Mouse (Mus musculus): ENCODE measurements at regions not wholly inside any gene's neighbourhood (a gene's known extent, or its start where the extent isn't known, plus 50 kb on each side); places are given as distances from the start of the nearest gene placed in this dataset.

GRCm38 (mm10) chr6:147316702-147317468 lies 52.9 kb upstream of the Pthlh start:
- Histone ChIP-seq H3K4me1 (ENCODE audit: control insufficient read depth, insufficient read depth, low read length) (no peaks in the 10 kb centered on the region), H3K36me3 (ENCODE audit: control insufficient read depth, insufficient read depth, low read length) (no peaks in the 10 kb centered on the region), H3K9me3 (ENCODE audit: control insufficient read depth, low read length) (no peaks in the 10 kb centered on the region), H3K27me3 (ENCODE audit: control insufficient read depth, insufficient read depth, low read length) (no peaks in the 10 kb centered on the region), H3K4me3 (replicated peaks; ENCODE audit: low read length) (no peak overlapping the region), H3K9ac (ENCODE audit: low read depth, low read length, severe bottlenecking) (no peak overlapping the region), H3K4me2 (replicated peaks; ENCODE audit: low read depth, low read length, severe bottlenecking) (no peak overlapping the region), H3K27ac (replicated peaks; ENCODE audit: low read depth, low read length) (no peak overlapping the region)
- TF ChIP-seq POLR2A (IDR thresholded peaks at IDR 0.05; ENCODE audit: borderline replicate concordance, extremely low read depth, insufficient read depth, insufficient read length), result no peak
- no peak for ATAC-seq (ENCODE audit: low FRiP score, low read depth)
- DNase-seq (ENCODE audit: low spot score), result no peak
- WGBS, result 66% methylated on average over 11 of the region's 11 CpGs

DNA sequence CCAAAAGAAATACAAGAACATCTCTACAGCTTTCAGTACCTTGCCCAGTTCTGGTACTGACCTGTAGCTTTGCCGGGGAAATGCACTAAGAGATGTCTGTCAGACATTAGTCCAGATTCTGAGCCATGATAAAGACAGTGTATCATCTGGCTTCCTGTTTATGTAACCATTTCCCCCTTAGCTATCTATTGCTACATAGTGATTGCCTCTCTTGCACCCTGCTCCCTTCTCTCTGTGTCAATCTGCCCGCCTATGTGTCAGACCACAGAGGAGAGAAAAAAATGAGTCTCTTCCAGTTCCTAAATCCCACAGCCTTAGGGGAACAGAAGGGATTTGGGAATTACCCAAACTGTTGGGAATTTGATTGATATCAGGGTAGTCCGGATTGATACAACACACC lies 52.2 kb upstream of the Pthlh start:
- Histone ChIP-seq H3K4me1 (ENCODE audit: control insufficient read depth, insufficient read depth, low read length) (no peaks in the 10 kb centered on the region), H3K4me3 (replicated peaks; ENCODE audit: low read length) (no peak overlapping the region), H3K9ac (ENCODE audit: low read depth, low read length, severe bottlenecking) (no peak overlapping the region), H3K4me2 (replicated peaks; ENCODE audit: low read depth, low read length, severe bottlenecking) (no peak overlapping the region), H3K36me3 (ENCODE audit: control insufficient read depth, insufficient read depth, low read length) (no peaks in the 10 kb centered on the region), H3K9me3 (ENCODE audit: control insufficient read depth, low read length) (no peaks in the 10 kb centered on the region), H3K27me3 (ENCODE audit: control insufficient read depth, insufficient read depth, low read length) (no peaks in the 10 kb centered on the region), H3K27ac (replicated peaks; ENCODE audit: low read depth, low read length) (no peak overlapping the region)
- TF ChIP-seq POLR2A (IDR thresholded peaks at IDR 0.05; ENCODE audit: borderline replicate concordance, extremely low read depth, insufficient read depth, insufficient read length), result no peak
- 81% methylated on average over 3 of the region's 3 CpGs for WGBS
- DNase-seq (ENCODE audit: low spot score), result no peak
- no peak for ATAC-seq (ENCODE audit: low FRiP score, low read depth)

DNA sequence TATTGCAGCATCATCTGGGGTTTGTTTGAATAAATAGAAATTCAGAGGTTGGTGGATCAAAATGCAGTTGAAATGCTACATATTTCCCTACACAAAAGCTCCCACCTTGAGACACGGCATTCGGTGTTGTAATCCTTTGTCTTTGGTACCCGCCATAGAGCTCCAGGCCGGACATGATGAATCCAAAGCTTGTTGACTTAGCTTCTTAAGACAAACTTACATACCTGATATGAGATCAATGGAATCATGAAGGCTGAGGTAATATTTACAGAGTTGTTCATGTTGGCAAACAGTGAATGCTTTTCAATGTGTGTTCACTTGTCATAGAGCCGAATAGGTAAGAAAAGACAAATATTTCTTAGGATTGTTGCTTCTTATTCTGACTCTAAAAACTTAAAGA lies 51.2 kb upstream of the Pthlh start:
- Histone ChIP-seq H3K4me2 (replicated peaks; ENCODE audit: low read depth, low read length, severe bottlenecking) (no peak overlapping the region), H3K27ac (replicated peaks; ENCODE audit: low read depth, low read length) (no peak overlapping the region), H3K36me3 (ENCODE audit: control insufficient read depth, insufficient read depth, low read length) (no peaks in the 10 kb centered on the region), H3K27me3 (ENCODE audit: control insufficient read depth, insufficient read depth, low read length) (no peaks in the 10 kb centered on the region), H3K4me3 (replicated peaks; ENCODE audit: low read length) (no peak overlapping the region), H3K4me1 (ENCODE audit: control insufficient read depth, insufficient read depth, low read length) (no peaks in the 10 kb centered on the region), H3K9me3 (ENCODE audit: control insufficient read depth, low read length) (no peaks in the 10 kb centered on the region), H3K9ac (ENCODE audit: low read depth, low read length, severe bottlenecking) (no peak overlapping the region)
- no peak for ATAC-seq (ENCODE audit: low FRiP score, low read depth)
- no peak for DNase-seq (ENCODE audit: low spot score)
- WGBS, result 91% methylated on average over 5 of the region's 5 CpGs
- TF ChIP-seq POLR2A (IDR thresholded peaks at IDR 0.05; ENCODE audit: borderline replicate concordance, extremely low read depth, insufficient read depth, insufficient read length), result no peak
